Mouse (Mus musculus): ENCODE results near the gene Myo10.
A peak's percentile ranks its signal among the peaks of the same experiment; 100 is the strongest.

The Myo10 gene

DNA sequence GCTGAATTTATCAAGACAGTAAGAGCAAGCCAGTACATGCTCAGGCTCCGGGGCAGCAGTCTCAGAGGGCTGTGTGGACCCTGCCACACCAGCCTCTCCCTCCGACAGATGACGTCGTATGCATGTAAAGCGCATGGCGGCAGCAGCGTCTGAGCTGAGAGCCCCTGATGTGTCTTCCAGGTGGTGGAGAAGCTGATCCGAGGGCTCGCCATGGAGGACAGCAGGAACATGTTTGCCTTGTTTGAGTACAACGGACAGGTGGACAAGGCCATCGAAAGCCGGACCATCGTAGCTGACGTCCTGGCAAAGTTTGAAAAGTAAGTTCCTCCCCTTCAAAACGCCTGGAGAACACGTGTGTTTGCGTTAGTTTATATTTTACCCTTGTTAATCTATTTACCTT lies 184.0 kb downstream of the Myo10 start:
- DNase-seq: no peak

DNA sequence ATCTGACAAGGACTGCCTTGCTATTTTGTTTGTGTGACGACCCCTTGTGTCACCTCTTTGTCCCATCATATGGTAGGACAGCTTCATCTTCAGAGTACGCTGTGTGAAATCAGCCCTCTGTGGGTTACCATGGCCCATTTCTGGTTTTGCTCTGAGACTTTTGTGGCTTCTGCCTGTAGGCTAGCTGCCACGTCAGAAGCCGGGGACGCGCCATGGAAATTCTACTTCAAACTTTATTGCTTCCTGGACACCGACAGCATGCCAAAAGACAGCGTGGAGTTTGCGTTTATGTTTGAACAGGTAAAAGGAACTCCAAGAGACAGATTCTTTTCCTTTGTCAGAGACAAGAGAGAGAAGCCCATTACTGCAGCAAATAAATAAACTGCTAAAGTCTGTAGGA lies 184.6 kb downstream of the Myo10 start:
- DNase-seq: no peak

DNA sequence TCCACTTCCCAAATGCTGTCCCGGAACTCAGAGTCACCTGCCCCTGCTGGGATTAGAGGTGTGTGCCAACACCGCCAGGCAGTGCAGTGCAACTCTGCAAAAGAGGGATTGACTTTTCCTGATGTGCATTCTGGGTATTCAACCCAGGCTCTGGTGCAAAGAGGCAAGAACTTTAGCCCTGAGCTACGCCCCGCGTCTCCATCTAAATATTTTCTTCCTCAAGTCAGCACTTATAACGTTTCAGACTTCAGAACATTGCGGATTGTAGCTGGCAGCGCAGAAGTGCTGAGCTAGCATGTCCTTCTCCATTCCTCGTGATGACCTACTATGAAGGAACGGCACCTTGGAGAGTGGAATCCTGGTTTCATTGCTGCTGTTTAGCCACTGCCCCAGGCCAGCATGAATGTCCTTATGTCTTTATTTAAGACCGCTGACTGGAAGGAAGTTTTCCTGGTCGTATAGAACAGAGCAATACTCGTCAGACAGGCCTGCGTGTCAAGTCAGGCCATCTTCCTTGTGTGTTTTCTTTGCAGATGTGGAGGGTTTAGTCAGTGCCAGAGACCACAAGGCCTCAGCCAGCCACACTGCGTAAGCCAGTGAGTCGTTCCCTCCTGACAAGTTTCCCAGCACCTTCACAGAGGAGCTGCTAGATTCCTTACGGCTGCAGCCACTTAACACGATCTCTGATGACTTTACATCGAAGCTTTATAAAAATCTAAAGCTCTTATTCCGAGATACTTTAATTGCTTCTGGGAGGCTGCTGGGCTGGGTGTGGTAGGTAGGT lies 186.5 kb downstream of the Myo10 start:
- DNase-seq: no peak

DNA sequence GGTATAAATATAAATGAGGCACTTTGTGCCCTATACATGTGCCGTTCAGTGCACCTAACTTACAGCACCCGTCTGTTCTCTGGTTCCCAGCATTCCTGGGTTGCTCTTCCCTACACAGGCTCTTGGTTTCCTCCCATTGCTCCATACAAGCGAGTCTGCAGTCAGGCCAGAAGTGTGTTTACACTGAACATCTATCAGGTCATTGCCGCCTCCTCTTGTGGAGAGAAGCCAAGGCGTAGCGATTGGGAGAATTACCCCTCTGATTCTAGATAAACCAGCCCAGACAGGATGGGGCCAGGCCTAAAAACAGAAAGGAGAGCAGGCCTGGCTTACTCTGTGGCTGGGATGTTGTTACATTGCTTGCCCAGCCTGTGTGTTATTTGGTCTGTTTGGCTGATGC lies 187.3 kb downstream of the Myo10 start:
- peak in 1 of 2 experiments; percentile 45 for DNase-seq

DNA sequence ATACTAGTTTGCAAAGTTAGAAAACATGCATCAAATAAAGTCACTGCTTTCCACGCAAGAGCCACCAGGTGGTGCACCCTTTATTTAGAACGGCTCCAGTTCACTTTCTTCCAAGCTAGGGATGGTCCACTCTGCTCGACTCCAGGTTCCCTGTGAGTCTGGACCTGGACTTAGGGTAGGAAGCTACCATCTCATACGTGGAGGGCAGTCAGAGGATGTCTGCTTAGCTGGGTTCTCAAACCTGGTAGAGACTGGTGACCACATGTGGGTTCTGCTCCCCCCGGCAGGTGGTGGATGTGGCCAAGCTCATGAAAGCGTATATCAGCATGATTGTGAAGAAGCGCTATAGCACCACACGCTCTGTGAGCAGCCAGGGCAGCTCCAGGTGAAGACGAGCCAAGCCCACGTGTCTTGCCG lies 189.5 kb downstream of the Myo10 start:
- DNase-seq: no peak

DNA sequence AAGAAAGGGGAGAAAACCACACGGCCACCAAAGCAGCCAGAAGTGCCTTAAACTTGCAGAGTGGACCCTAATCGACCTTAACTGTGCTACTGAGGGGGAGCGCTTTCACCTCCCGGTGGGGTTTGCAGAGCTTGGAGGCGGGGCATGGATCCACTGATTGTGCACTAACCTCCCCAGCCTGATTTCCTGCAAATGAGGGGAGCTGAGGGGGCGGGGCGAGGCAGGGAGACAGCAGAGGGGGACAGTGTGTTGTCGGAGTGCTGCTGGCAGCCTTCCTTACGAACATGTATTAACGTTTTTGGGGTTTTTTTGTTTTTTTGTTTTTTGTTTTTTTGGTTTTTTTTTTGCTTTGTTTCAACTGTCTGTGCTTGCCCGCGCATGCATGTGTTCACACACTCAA lies 190.2 kb downstream of the Myo10 start:
- no peak for DNase-seq

DNA sequence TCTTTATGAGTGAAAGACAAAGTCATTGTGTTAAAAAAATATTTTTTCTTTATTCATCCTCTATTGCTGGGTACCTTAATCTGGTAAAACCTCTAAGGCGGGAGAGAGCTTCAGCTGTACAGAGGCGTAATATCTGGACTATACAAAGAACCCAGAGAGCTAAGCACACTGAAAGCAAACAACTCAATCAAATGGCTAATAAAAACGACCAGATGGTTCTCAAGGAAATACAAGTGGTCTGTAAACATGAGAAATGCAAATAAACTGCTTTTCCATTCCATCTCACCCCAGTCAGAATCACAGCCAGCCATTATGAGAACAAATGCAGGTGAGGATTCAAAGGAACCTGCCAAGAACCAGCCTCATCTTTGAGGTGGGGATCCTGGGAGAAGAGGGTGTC lies 192.2 kb downstream of the Myo10 start:
- no peak for DNase-seq

DNA sequence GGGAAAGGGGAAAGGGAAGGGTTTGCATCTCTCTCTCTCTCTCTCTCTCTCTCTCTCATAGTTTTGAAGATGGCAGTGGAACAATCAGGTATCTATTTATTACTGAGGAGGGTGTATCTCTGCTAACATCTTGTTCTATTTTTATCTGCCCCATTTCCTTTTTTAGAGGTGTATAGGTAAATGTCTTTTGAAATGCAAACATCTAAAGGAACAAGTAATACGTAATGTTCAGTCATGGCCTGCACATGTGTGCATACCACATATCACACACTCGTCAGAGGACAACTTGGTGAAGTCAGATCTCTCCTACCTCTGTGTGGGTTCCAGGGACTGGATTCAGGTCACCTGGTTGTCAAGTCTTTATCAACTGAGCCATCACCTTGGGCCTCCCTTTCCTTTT lies 194.9 kb downstream of the Myo10 start:
- no peak for DNase-seq

DNA sequence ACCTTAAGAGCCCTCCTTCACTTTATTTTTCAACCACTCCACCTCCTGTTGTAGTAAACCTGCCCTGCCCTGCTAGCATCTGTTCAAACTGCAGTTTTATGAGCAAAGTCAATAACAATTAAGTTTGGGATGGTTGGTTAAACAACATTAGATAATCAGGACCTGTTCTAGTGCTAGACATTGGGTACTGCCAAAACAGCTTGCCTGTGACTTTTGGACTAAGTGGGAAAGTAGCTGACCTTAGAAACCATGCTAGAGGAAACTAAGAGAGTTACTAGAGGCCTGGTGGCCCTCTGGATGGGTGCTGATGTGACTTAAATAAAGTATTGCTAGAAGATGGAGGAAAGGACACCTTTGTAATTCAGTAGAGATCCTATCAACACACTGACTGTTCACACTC lies 199.7 kb downstream of the Myo10 start:
- DNase-seq: no peak

DNA sequence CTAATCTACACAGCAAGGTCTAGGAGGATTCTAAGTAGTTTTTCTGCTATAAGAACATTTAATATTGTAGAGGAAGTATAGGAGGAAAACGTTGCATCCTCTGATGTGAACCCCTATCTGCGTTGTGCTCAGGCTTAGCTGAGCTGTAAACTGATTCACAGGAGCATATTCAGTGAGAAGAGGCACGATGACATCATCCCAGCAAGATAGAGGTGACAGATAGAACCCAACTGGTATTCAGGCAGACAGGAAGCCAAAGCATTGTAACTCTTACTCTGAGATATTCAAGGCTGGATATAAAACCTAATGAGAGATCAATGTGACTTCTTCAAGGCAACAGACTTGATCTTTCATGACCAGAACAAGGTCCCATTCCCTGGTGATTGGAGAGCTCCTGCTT lies 200.3 kb downstream of the Myo10 start:
- DNase-seq: no peak

DNA sequence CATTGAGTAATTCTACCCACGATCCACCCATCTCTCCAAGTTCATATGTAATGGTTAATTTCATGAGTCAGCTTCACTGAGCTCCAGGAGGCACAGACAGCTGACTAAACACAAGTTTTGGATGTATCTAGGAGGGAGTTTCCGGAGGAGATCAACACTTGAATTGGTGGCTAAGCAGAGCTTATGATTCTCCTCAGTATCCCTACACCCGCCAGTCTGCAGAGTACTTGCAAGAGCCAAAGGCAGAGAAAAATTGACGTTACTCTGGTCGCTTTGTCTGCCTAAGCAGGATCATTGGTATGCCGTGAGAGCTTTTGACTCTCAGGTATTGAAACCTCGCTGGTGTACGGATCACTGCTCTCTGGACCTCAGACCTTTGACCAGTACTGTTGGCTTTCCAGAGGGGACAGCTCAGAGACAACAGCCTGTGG lies 204.2 kb downstream of the Myo10 start:
- no peak for DNase-seq

DNA sequence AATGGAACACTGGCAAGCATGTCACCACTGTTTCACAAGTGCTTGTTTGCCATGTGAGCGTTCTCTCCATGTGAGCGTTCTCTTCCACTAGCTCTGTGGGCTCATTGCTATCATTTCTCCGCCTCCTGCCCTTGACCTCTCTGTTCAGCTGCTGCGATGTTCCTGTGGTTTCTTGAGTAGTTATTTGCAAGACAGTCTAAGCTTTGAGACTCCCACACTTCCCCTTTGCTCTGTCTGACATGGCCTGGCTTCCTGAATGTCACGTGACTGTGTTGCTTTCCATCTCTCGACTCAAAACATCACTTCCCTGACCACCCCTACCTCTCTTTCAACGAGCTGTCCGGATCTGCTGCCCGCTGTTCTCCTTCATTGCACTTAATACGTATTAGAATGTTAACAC lies 206.1 kb downstream of the Myo10 start:
- DNase-seq: no peak

DNA sequence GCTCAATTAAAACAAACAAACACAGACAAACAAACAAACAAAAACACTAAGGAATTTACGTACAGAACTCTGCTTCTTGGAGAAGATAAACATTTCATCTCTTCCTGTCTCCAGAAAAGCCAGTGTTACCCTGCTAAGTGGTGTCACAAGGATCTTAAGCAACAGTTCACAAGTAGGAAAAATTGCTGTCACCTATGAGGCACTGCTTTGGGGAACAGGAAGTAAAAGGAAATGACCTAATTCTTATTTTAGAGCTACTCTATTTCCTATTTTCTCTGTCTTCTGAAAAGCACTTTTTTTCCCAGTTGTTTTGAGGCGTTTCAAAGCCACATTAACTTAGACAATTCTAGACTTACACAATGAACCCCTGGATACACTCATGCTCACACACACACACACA lies 208.1 kb downstream of the Myo10 start:
- no peak for DNase-seq

DNA sequence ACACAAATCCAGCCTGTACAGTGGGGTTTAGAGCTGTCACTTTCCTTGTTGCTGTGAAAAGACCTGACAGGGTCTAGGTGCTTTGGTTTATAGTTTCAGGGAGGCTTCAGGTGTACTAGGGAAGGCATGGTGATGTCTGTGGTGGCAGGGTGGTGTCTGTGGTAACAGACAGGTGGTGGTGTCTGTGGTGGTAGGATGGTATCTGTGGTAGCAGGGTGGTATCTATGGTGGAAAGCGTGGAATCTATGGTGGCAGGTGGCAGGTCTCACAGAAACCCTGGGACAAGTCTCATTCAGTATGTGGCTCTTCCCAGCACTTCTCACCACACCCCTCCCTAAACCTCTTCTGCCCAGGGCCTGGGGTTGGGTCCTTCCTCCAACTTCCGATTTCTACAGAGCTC lies 212.0 kb downstream of the Myo10 start:
- DNase-seq: no peak

DNA sequence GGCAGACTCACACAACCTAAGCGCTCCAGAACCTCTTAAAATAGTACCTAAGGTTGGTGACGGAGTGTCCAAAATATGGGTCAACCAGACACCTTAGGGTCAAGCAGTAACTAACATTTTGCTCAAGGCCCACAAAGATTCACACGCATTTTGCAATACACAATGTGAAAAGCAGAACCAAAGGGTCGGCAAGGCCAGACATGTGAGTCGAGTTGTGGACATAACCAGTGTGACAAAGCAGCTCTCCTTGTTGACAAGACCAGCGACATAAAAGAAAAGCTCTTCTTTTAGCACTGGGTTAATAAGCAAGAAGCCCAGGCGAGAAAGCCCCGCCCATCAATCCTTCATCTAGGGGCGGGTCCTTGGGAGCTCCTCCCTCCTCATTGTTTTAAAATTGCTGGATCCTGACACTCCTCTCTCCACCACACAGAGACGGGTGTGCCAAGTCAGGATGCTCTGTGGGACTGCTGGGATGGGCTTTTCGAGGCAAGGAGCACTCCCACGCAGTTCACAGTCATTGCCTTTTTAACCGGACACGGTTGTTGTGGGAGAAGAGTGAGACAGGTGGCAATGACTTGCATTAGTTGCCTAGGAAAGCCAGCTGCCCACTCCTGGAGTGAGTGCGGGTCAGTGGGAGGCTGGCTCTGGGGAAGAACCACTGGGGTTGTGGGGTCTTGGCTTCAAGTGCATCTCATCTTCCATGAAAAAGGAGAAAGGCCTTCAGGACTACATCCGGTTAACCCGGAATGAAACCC lies 212.8 kb downstream of the Myo10 start:
- no peak for DNase-seq

DNA sequence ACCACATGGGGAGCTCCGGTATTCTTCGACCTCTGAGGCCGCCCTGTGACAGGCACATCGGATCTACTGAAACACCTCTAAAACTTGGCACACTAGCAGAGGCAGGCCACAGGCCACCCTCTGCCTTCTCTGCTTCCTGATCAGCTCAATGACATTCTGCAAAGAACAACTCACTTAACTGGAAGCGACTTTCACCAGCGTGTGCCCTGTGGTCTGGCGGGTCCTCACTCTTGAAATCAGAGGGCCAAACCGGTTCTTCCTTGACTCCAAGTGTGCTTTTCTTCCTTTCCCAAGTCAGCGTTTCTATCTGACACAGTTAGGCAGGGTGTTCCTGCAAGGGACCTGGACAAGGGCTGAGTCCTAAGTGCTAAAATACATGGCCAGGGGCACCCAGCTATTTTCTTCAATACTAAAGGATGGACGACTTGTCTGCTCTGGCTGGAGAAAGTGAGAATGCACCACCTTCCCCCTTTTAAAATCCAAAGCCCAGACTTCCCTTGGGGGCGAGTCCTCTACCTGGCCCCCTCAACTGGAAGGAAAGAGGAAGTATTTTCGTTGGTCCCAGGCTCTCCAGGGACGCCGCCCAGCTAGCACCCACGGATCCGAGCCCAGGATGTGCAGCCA lies 220.2 kb downstream of the Myo10 start:
- DNase-seq: peak; percentile 26 to 50

DNA sequence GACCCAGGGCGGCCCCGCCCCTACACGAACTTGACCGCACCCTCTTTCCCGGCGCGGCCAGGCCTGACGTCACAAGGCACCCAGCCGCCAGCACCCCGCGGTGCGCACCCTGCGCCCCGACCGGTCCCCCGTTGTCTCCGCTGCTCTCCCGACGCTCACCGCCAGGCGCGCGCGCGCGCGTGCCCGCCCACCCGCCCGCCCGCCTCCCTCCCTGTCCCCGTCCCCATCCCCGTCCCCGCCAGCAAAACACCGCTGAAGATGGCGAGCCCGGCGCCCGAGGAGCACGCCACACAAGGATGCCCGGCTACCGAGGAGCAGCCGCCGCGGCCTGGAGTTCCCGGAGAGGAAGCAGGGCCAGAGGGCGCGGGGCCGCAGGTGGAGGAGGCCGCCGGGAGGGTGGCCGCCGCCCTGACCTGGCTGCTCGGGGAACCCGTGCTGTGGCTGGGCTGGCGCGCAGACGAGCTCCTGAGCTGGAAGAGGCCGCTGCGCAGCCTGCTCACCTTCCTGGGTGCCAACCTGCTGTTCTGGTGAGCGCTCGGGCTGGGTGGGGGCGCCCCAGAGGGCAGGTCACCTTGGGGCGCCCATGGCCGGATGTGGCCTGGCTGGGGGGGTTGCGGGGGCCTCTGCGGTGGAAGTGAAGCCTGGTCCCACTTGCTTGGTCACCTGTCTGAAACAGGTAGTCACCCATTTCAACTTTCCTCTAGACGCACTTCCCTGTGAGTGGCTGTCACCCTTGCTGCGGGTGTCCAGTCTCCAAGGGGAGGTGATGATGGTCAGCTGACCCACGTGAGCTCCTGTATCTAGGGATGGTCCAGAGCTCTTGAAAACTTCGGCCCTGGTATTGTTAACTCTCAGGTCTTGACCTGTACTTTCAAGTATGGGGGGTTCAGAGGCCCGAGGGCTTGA lies 221.0 kb downstream of the Myo10 start, which contains the start of gene Retreg1:
TSS of gene Retreg1 (plus strand) at position 95 of the 906 bp plus-strand sequence.
- peak; percentile 91 for DNase-seq

DNA sequence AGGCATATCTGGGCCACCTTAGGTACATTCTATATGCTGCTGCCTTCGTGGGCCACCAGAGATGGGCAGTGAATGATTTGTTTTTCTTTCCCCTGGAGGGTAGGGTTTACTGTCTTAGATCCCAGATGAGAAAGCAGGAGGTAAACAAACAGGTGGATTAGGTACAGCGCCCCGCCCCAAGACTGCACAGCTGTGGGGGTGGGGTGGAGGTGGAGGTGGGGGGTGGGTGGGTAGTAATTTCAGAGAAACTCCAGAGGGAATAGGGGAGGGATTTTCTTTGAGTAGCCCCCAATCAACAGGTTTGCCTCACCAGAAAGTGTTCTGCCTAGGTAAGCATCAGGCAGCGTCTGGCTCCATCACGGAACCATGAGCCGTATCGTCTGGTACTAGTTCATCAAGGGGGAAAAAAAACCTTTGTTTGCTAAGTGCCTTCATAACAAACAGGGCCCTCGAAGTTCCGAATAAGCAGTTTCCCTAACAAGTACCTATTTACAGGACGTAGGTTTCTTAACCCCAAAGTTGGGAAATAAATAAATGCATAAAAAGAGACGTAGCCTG lies 221.8 kb downstream of the Myo10 start:
- DNase-seq: no peak

DNA sequence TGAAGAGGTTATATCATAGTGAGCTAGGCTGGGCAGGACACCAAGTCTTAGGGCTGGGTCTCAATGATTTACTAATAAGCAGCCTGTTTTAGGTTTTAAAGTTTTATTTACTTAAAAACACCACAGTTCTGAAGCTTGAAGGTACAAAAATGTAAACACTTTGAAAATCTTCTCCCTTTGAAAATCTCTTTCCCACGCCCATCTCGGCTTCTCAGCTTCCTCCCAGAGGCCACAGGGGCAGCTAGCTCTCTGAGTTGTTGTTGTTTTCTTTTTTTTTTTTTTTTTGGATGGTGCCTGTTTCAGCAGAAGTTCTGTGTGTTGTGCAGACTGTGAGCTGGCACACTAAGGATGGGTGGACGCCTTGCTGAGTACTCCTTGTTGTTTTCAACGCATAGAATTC lies 222.4 kb downstream of the Myo10 start:
- DNase-seq: no peak

DNA sequence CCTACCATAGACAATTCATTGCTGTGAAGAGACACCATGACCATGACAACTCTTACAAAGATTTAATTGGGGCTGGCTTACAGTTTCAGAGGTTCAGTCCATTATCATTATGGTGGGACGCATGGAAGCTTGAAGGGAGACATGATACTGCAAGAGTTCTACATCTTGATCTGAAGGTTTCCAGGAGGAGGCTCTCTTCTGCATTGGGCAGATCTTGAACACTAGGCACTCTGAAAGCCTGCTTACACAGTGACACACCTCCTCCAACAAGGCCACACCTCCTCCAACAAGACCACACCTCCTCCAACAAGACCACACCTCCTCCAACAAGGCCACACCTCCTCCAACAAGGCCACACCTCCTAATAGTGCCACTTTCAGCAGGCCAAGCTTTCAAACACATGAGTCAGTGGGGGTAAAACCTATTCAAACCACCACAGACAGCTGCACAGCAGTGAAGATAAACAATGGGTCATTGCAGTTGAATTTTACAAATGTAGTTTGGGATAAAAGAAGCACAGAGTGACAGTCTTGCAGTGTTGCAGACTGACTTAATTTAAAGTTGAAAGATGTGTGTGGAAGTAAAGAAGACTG lies 225.3 kb downstream of the Myo10 start:
- DNase-seq: no peak

DNA sequence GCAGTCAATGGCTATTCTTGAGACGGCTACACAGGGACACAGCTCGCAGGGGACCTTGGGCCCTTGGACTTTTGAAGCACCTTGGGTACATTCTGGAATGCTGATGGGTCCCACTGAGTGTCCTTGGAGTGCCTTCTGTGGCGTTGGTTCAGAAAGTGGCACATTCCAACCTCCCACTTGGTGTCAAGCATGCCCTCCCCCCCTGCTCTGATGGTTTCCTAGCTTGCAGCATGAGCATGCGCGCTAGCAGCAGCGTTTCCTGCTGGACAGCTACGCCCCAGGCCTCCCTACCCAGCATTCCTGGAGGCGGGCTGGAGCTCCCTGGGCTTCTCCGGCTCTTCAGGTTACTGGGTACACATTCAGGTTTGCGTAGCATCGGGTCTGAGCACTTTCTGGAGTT lies 228.2 kb downstream of the Myo10 start:
- peak; percentile 76 to 83 for DNase-seq
